Mouse (Mus musculus): ENCODE measurements around the gene C1qa.

DNA sequence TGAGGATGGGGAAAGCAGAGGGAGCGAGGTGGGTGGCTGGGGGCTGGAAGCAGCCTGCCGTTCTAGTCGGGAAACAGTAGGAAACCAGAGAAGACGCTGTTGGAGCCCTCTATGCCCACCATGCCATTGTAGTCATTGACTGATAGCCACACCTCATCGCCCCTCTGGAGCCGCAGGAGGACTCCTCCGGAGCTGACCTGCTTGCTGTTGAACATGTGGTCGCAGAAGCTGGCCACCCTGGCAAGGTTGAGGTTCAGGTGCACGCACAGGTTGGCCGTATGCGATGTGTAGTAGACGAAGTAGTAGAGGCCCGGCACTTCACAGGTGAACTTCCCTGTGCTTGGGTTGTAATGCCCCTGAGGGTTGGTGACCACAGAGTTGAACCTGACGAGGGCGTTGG lies 8.6 kb downstream of the C1qa start:
- TF ChIP-seq CTCF (conservative IDR thresholded peaks at IDR 0.05; ENCODE audit: low read length) (no peak), POU5F1 (IDR thresholded peaks at IDR 0.05; ENCODE audit: borderline replicate concordance, low read length) (no peak)

All from E14TG2a.4 (cell line).